Mouse (Mus musculus) gonadal fat pad, adult 2 months (tissue): ENCODE results near the gene Bcam. TPM values are rescaled to one million over a fixed set of nuclear protein-coding genes. Genes with fewer than 3 reads are reported as not detected.

Experiments
- DNase-seq: peaks from one replicate; pipeline ENCODE4 v3.0.0-alpha.2; 2012; ENCODE audit warnings: low read depth
- polyA plus RNA-seq: library from polyadenylated mRNA; depleted of rRNA; stranded (reverse); fragments of >200 nt; gene quantifications from 2 replicates; pipeline ENCODE4 v1.2.3, GENCODE M21; 2012; rRNA removed

Gene Bcam
- polyA plus RNA-seq, 1 experiment = 133 TPM

- no peak for DNase-seq
Observed at GRCm38 (mm10) chr7:19724167-19724566, 46.6 kb downstream of the Bcam start.

- no peak for DNase-seq
Observed at GRCm38 (mm10) chr7:19722754-19723195, 48.0 kb downstream of the Bcam start.

GRCm38 (mm10) chr7:19719200-19719599 is 51.6 kb downstream of the Bcam start:
- no peak for DNase-seq

- DNase-seq = no peak
Observed at GRCm38 (mm10) chr7:19718297-19718952, 52.4 kb downstream of the Bcam start.

GRCm38 (mm10) chr7:19717346-19717745 is 53.5 kb downstream of the Bcam start:
- DNase-seq = no peak

GRCm38 (mm10) chr7:19716822-19717221 is 54.0 kb downstream of the Bcam start:
- DNase-seq = no peak

- DNase-seq = no peak
Observed at GRCm38 (mm10) chr7:19716055-19716682, 54.6 kb downstream of the Bcam start.

GRCm38 (mm10) chr7:19715239-19716054 is 55.4 kb downstream of the Bcam start, which contains the start of gene Tomm40:
Gene Tomm40 (minus strand): TSS chr7:19715438.
- DNase-seq = no peak

- no peak for DNase-seq
Observed at GRCm38 (mm10) chr7:19714836-19715235, 56.0 kb downstream of the Bcam start.

- no peak for DNase-seq
Observed at GRCm38 (mm10) chr7:19713598-19713997, 57.2 kb downstream of the Bcam start.

GRCm38 (mm10) chr7:19713196-19713595 is 57.6 kb downstream of the Bcam start:
- DNase-seq = no peak

- DNase-seq = no peak
Observed at GRCm38 (mm10) chr7:19712414-19712813, 58.4 kb downstream of the Bcam start.

GRCm38 (mm10) chr7:19710650-19711049 is 60.2 kb downstream of the Bcam start:
- DNase-seq = no peak

Other genes starting within 250 kb of the Bcam start
- gene Ppp1r37, start 207.9 kb downstream of the Bcam start, polyA plus RNA-seq = 104 and 109 TPM in 2 replicates
- 2.0 and 2.7 TPM in 2 replicates for gene Zfp296, start 193.7 kb downstream of the Bcam start, polyA plus RNA-seq
- 70.7 and 100 TPM in 2 replicates for gene Gemin7, start 193.4 kb downstream of the Bcam start, polyA plus RNA-seq
- gene Clasrp, start 166.5 kb downstream of the Bcam start, polyA plus RNA-seq = 56.3 and 60.1 TPM in 2 replicates
- gene Relb, start 141.6 kb downstream of the Bcam start, polyA plus RNA-seq = 21.9 and 23.9 TPM in 2 replicates
- 152 and 174 TPM in 2 replicates for gene Clptm1, start 106.0 kb downstream of the Bcam start, polyA plus RNA-seq
- gene Apoc2, start 93.1 kb downstream of the Bcam start, polyA plus RNA-seq = 2.1 and 4.1 TPM in 2 replicates
- gene Gm44805, start 89.6 kb downstream of the Bcam start, polyA plus RNA-seq = not detected in 2 replicates
- 8.7 and 13.2 TPM in 2 replicates for gene Apoc4, start 89.5 kb downstream of the Bcam start, polyA plus RNA-seq
- gene Apoc1, start 78.4 kb downstream of the Bcam start, polyA plus RNA-seq = 90.2 and 97.7 TPM in 2 replicates
- gene Apoe, start 71.8 kb downstream of the Bcam start, polyA plus RNA-seq = 3,227 and 3,747 TPM in 2 replicates
- 71.5 and 78.9 TPM in 2 replicates for gene Tomm40, start 55.6 kb downstream of the Bcam start, polyA plus RNA-seq
- 47.6 and 48.5 TPM in 2 replicates for gene Nectin2, start 20.5 kb downstream of the Bcam start, polyA plus RNA-seq
- 21.4 and 22.9 TPM in 2 replicates for gene Cblc, start 25.8 kb upstream of the Bcam start, polyA plus RNA-seq
- 10.5 and 11.8 TPM in 2 replicates for gene Bcl3, start 51.8 kb upstream of the Bcam start, polyA plus RNA-seq
- gene Gm19345, start 81.0 kb upstream of the Bcam start, polyA plus RNA-seq = 0.11 TPM in 1 of 2 replicates, not detected in the other
- gene Ceacam16, start 90.3 kb upstream of the Bcam start, polyA plus RNA-seq = 0.22 and 0.57 TPM in 2 replicates
- 0.16 and 1.8 TPM in 2 replicates for gene Ceacam19, start 116.9 kb upstream of the Bcam start, polyA plus RNA-seq
- gene Pvr, start 150.1 kb upstream of the Bcam start, polyA plus RNA-seq = 17.0 and 21.0 TPM in 2 replicates
- gene Igsf23, start 179.7 kb upstream of the Bcam start, polyA plus RNA-seq = 0.20 and 0.37 TPM in 2 replicates
- gene Ceacam20, start 194.4 kb upstream of the Bcam start, polyA plus RNA-seq = 0.09 and 0.15 TPM in 2 replicates
- gene Nlrp9b, start 220.4 kb upstream of the Bcam start, polyA plus RNA-seq = 1.6 and 2.2 TPM in 2 replicates